Mouse (Mus musculus) lung, postnatal 0 days (tissue): ENCODE data around the gene Vmn1r100.
"Not testable (repeated sequence)": the region's sequence is repeated elsewhere in the genome, so short reads cannot be mapped to it uniquely, and the experiment has no call there.

ENCODE experiments used
- CTCF ChIP-seq: IDR thresholded peaks from 2 replicates; pipeline ENCODE4 v1.5.1; 2016; ENCODE audit warnings: antibody characterized with exemption, mild to moderate bottlenecking
- EP300 ChIP-seq: IDR thresholded peaks from 2 replicates; pipeline ENCODE4 v1.6.1; 2016; ENCODE audit warnings: antibody characterized with exemption, mild to moderate bottlenecking, control low read depth

- TF ChIP-seq CTCF, EP300: not testable (repeated sequence)
These were observed 24.8 kb downstream of the Vmn1r100 start, which contains the start of gene Vmn1r101 for GRCm38 (mm10) chr7:20442493-20442892.
